In genomic region chr16:34959261-34959660, GRCm38 (mm10) we compare ENCODE assay signal across 12 mouse cellular contexts.
DNase-seq lines count a peak whose midpoint lies in the region; ATAC-seq and TF ChIP-seq lines count a peak whose summit lies in the region.
"Had no signal": no experiment of that assay in that cellular context is flagged by ENCODE, and none has a peak within 500 bp of the region (broad histone marks: within the 10 kb centered on the region; RNA-seq: fewer than 3 reads in every experiment).

No protein-coding gene starts in this region.

- H3K9ac ChIP-seq in heart, adult 2 months (ENCODE audit: low read depth, low read length): no peak overlapping the region
- H3K9ac ChIP-seq in lung, embryonic 15.5 days: no peak overlapping the region
- H3K9ac ChIP-seq in stomach, embryonic 16.5 days (ENCODE audit: low read length): 0 out of 2 replicates have a peak overlapping the region, but pooled peaks have one; percentile 2
- H3K9ac ChIP-seq in midbrain, embryonic 15.5 days: no peak overlapping the region
- H3K9ac ChIP-seq: liver, embryonic 14.5 days had no signal

- ATAC-seq in lung, embryonic 15.5 days (ENCODE audit: borderline replicate concordance, extremely low read depth, low FRiP score, low TSS enrichment): peak; percentile 31; the same call in 1 of the 2 replicates
- ATAC-seq in stomach, embryonic 16.5 days (ENCODE audit: insufficient read depth, low FRiP score): no peak
- no peak for ATAC-seq in midbrain, embryonic 15.5 days (replicated peaks)

- H3K36me3 ChIP-seq in heart, adult 2 months (ENCODE audit: control insufficient read depth, insufficient read depth, low read length): peaks cover 22% of the 10 kb centered on the region
- peaks cover 32% of the 10 kb centered on the region for H3K36me3 ChIP-seq in lung, embryonic 15.5 days
- H3K36me3 ChIP-seq in stomach, embryonic 16.5 days (ENCODE audit: control insufficient read depth, insufficient read depth, low read length): 0 out of 2 replicates have a peak, but pooled peaks cover 6% of the 10 kb centered on the region
- no peaks in the 10 kb centered on the region for H3K36me3 ChIP-seq in midbrain, embryonic 15.5 days (replicated peaks)

- intact Hi-C loops in heart, adult 2 months (cut with DNase I): no loop called here
- intact Hi-C loops in heart, postnatal 14 days (cut with DNase I): no loop called here

- WGBS in heart, adult 2 months: 58% methylated on average over 5 of the region's 5 CpGs
- WGBS in lung, embryonic 15.5 days: 52% methylated on average over 5 of the region's 5 CpGs
- WGBS in lung, adult 2 months: 56% methylated on average over 5 of the region's 5 CpGs
- WGBS in stomach, embryonic 16.5 days: 76% methylated on average over 5 of the region's 5 CpGs
- 81% methylated on average over 5 of the region's 5 CpGs for WGBS in midbrain, embryonic 15.5 days

- peaks cover 28% of the 10 kb centered on the region for H3K4me1 ChIP-seq in heart, adult 2 months (ENCODE audit: control insufficient read depth, insufficient read depth, low read length)
- H3K4me1 ChIP-seq in lung, embryonic 15.5 days: peaks cover 75% of the 10 kb centered on the region
- peaks cover 36% of the 10 kb centered on the region for H3K4me1 ChIP-seq in lung, adult 2 months (ENCODE audit: control insufficient read depth, insufficient read depth, low read length)
- peaks cover 44% of the 10 kb centered on the region for H3K4me1 ChIP-seq in stomach, embryonic 16.5 days (ENCODE audit: control insufficient read depth, insufficient read depth, low read length)
- peaks cover 7% of the 10 kb centered on the region for H3K4me1 ChIP-seq in midbrain, embryonic 15.5 days

- no peak overlapping the region for H3K4me2 ChIP-seq in lung, embryonic 15.5 days
- no peak overlapping the region for H3K4me2 ChIP-seq in stomach, embryonic 16.5 days (ENCODE audit: low read depth, low read length)
- no peak overlapping the region for H3K4me2 ChIP-seq in midbrain, embryonic 15.5 days
- H3K4me2 ChIP-seq: midbrain, embryonic 11.5 days had no signal

- TF ChIP-seq CTCF in heart, adult 2 months (IDR thresholded peaks at IDR 0.05): no peak
- no peak for TF ChIP-seq CTCF in lung, adult 2 months (IDR thresholded peaks at IDR 0.05; ENCODE audit: insufficient read depth, low read length)

- H3K79me2 ChIP-seq in heart, adult 2 months (replicated peaks; ENCODE audit: control insufficient read depth, insufficient read depth, low read length): no peaks in the 10 kb centered on the region

- no peaks in the 10 kb centered on the region for H3K9me3 ChIP-seq in lung, embryonic 15.5 days
- H3K9me3 ChIP-seq in stomach, embryonic 16.5 days (replicated peaks; ENCODE audit: control insufficient read depth, low read length): 0 out of 2 replicates have a peak, but pooled peaks cover 6% of the 10 kb centered on the region
- no peaks in the 10 kb centered on the region for H3K9me3 ChIP-seq in midbrain, embryonic 15.5 days

- TF ChIP-seq EP300 in heart, adult 2 months (IDR thresholded peaks at IDR 0.05; ENCODE audit: insufficient read depth, low read depth, low read length): no peak

- peak in 1 of 2 experiments; percentile 39 for DNase-seq in heart, adult 2 months
- DNase-seq in heart, postnatal 14 days: no peak
- no peak for DNase-seq in lung, adult 2 months
- DNase-seq in kidney, postnatal 4 days: peak; percentile 66 to 78
- DNase-seq in urinary bladder, adult 2 months (ENCODE audit: low spot score): no peak

- H3K4me3 ChIP-seq in heart, adult 2 months: no peak overlapping the region
- H3K4me3 ChIP-seq in lung, embryonic 15.5 days: no peak overlapping the region
- no peak overlapping the region for H3K4me3 ChIP-seq in lung, adult 2 months (replicated peaks; ENCODE audit: extremely low read depth, low read depth, low read length)
- no peak overlapping the region for H3K4me3 ChIP-seq in stomach, embryonic 16.5 days (replicated peaks; ENCODE audit: low read length)
- H3K4me3 ChIP-seq in midbrain, embryonic 15.5 days: no peak overlapping the region
- H3K4me3 ChIP-seq: forebrain, embryonic 10.5 days had no signal

- H3K27me3 ChIP-seq in heart, adult 2 months (ENCODE audit: control insufficient read depth, insufficient read depth, low read length): no peaks in the 10 kb centered on the region
- no peaks in the 10 kb centered on the region for H3K27me3 ChIP-seq in lung, embryonic 15.5 days
- H3K27me3 ChIP-seq in stomach, embryonic 16.5 days (ENCODE audit: control insufficient read depth, insufficient read depth, low read length): no peaks in the 10 kb centered on the region
- H3K27me3 ChIP-seq in midbrain, embryonic 15.5 days (replicated peaks): no peaks in the 10 kb centered on the region

- no peak for TF ChIP-seq POLR2A in heart, adult 2 months (IDR thresholded peaks at IDR 0.05; ENCODE audit: insufficient read depth, low read depth, low read length)
- TF ChIP-seq POLR2A in lung, adult 2 months (IDR thresholded peaks at IDR 0.05; ENCODE audit: borderline replicate concordance, extremely low read depth, low read depth, low read length): no peak

- H3K27ac ChIP-seq in heart, adult 2 months: peak overlapping the region; percentile 75
- peak overlapping the region; percentile 94 for H3K27ac ChIP-seq in lung, embryonic 15.5 days
- peak overlapping the region; percentile 77 for H3K27ac ChIP-seq in stomach, embryonic 16.5 days (ENCODE audit: low read length)
- no peak overlapping the region for H3K27ac ChIP-seq in midbrain, embryonic 15.5 days
- H3K27ac ChIP-seq: forebrain, embryonic 10.5 days; hindbrain, postnatal 0 days; liver, embryonic 14.5 days had no signal

Comparison
In these comparisons a context has a peak if more than half of its experiments do, and no peak if none do; other contexts are left out.
1. DNase-seq: peak in kidney, postnatal 4 days (2 of 2); none in heart, postnatal 14 days (0 of 2), lung, adult 2 months (single experiment) and urinary bladder, adult 2 months (single experiment).